Mouse (Mus musculus): Measurements from ENCODE around the gene Sema5b.

DNA sequence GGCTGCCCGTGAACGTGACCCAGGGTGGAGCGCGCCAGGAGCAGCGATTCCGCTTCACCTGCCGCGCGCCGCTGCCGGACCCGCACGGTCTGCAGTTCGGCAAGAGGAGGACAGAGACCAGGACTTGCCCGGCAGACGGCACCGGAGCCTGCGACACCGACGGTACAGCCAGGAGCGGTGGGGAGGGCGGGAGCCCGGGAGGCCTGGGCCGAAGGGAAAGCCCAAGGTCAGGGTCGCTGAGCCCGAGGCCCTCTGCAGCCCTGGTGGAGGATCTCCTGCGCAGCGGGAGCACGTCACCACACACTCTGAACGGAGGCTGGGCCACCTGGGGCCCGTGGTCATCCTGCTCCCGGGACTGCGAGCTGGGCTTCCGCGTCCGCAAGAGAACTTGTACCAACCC, 119.3 kb downstream of the Sema5b start:
- no peak for TF ChIP-seq CTCF (IDR thresholded peaks at IDR 0.05; ENCODE audit: extremely low read depth, insufficient read depth, insufficient read length, insufficient replicate concordance)
- TF ChIP-seq POLR2A (IDR thresholded peaks at IDR 0.05; ENCODE audit: low read depth, low read length) = no peak

Measured in spleen, adult 2 months (tissue).